Mouse (Mus musculus): ENCODE results near the gene Atxn1.

DNA sequence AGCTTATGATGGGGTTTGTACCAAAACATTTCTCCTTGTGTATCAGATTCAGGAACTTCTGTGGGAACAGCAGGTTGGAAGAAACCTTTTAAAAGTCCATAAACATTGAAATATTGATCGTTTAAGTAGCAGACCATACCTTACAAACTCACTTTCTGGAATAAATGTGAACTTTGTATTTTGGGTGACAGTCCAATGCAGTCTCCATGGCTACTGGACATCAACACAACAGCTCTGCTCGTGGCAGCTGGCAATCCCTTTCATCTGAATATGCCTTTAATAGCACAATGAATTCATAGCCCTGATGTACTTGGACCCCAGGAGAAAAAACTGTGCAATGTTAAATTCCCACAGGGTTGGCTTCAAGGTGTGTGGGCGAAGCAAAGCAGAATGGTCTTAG lies 302.6 kb downstream of the Atxn1 start:
- TF ChIP-seq CTCF (IDR thresholded peaks at IDR 0.05; ENCODE audit: low read depth, low read length) = no peak
- TF ChIP-seq POLR2A (IDR thresholded peaks at IDR 0.05; ENCODE audit: borderline replicate concordance, low read depth, low read length) = no peak
